11 mouse cellular contexts compared by ENCODE assay signal in genomic region chr17:9845451-9846075, GRCm38 (mm10).
A peak's percentile ranks its signal among the peaks of the same experiment; 100 is the strongest.
DNase-seq lines count a peak whose midpoint lies in the region; TF ChIP-seq lines count a peak whose summit lies in the region.
"Had no signal": no experiment of that assay in that cellular context is flagged by ENCODE, and none has a peak within 500 bp of the region (broad histone marks: within the 10 kb centered on the region; RNA-seq: fewer than 3 reads in every experiment).

No protein-coding gene starts in this region.

- intact Hi-C loops in heart, postnatal 36 days (cut with DNase I), result loop anchor here (2.0 to 5.0 kb wide), 2 partner anchors 193 to 472 kb away; partner anchors contain the start of gene Qk

- 25% methylated on average over 4 of the region's 4 CpGs for WGBS in cerebellum, adult 2 months
- WGBS in thymus, adult 2 months, result 71% methylated on average over 4 of the region's 4 CpGs

- H3K36me3 ChIP-seq in thymus, adult 2 months (ENCODE audit: control insufficient read depth, insufficient read depth, low read length), result no peaks in the 10 kb centered on the region
- H3K36me3 ChIP-seq: embryonic facial prominence, embryonic 15.5 days had no signal

- TF ChIP-seq CTCF in cerebellum, adult 2 months (IDR thresholded peaks at IDR 0.05; ENCODE audit: borderline replicate concordance, insufficient read depth, low read depth, low read length), result peak; percentile 28; the same call in 1 of the 2 replicates
- no peak for TF ChIP-seq CTCF in thymus, adult 2 months (IDR thresholded peaks at IDR 0.05; ENCODE audit: borderline replicate concordance, control insufficient read depth, extremely low read depth, insufficient read depth, low read length, poor library complexity)

- H3K27me3 ChIP-seq in cerebellum, adult 2 months (ENCODE audit: control insufficient read depth, insufficient read depth, low read length), result no peaks in the 10 kb centered on the region; the same call in 1 of the 2 replicates
- no peaks in the 10 kb centered on the region for H3K27me3 ChIP-seq in thymus, adult 2 months (ENCODE audit: control insufficient read depth, insufficient read depth, low read length)
- H3K27me3 ChIP-seq: embryonic facial prominence, embryonic 15.5 days had no signal

- H3K4me1 ChIP-seq in cerebellum, adult 2 months (ENCODE audit: control insufficient read depth, insufficient read depth, low read length), result no peaks in the 10 kb centered on the region
- H3K4me1 ChIP-seq in thymus, adult 2 months (replicated peaks; ENCODE audit: control insufficient read depth, insufficient read depth, low read length), result no peaks in the 10 kb centered on the region
- H3K4me1 ChIP-seq: embryonic facial prominence, embryonic 15.5 days had no signal

- DNase-seq in cerebellum, adult 2 months, result peak in 1 of 2 experiments; percentile 25
- no peak for DNase-seq in cerebellum, adult 18-20 months
- DNase-seq in layer of hippocampus, adult 11-12 months (ENCODE audit: low spot score), result peak; percentile 22
- DNase-seq in layer of hippocampus, postnatal 10 days (ENCODE audit: low spot score in 2 of 2), result no peak
- DNase-seq in ES-CJ7 (ENCODE audit: low read depth, low spot score), result peak; percentile 8
- peak; percentile 11 to 18 for DNase-seq in heart, postnatal 36 days
- no peak for DNase-seq in urinary bladder, postnatal 14 days (ENCODE audit: low spot score)
- no peak for DNase-seq in thymus, adult 2 months
- DNase-seq: kidney, postnatal 36 days; right cerebral cortex, adult 18-20 months had no signal

- 0 out of 2 replicates have a peak overlapping the region, but pooled peaks have one; percentile 7 for H3K27ac ChIP-seq in cerebellum, adult 2 months (ENCODE audit: insufficient read depth, low read length)
- H3K27ac ChIP-seq in thymus, adult 2 months (ENCODE audit: control insufficient read depth, insufficient read depth, low read length), result no peak overlapping the region
- H3K27ac ChIP-seq: embryonic facial prominence, embryonic 15.5 days had no signal

- no peak overlapping the region for H3K4me3 ChIP-seq in cerebellum, adult 2 months (replicated peaks; ENCODE audit: insufficient read depth, low read depth, low read length)
- no peak overlapping the region for H3K4me3 ChIP-seq in thymus, adult 2 months (ENCODE audit: control insufficient read depth, insufficient read depth, low read length)
- H3K4me3 ChIP-seq: embryonic facial prominence, embryonic 15.5 days had no signal

- no peak for TF ChIP-seq POLR2A in cerebellum, adult 2 months (IDR thresholded peaks at IDR 0.05; ENCODE audit: borderline replicate concordance, insufficient read depth, low read length)
- TF ChIP-seq POLR2A in thymus, adult 2 months (IDR thresholded peaks at IDR 0.05; ENCODE audit: control insufficient read depth, extremely low read depth, insufficient read depth, low read length, poor library complexity), result no peak

Comparison
In these comparisons a context has a peak if more than half of its experiments do, and no peak if none do; other contexts are left out.
1. DNase-seq: peak in layer of hippocampus, adult 11-12 months (single experiment), ES-CJ7 (single experiment) and heart, postnatal 36 days (2 of 2); none in cerebellum, adult 18-20 months (0 of 2), layer of hippocampus, postnatal 10 days (0 of 2), urinary bladder, postnatal 14 days (single experiment) and thymus, adult 2 months (single experiment).